Comparison of ENCODE assay signal across 8 mouse cellular contexts in the genomic region with DNA sequence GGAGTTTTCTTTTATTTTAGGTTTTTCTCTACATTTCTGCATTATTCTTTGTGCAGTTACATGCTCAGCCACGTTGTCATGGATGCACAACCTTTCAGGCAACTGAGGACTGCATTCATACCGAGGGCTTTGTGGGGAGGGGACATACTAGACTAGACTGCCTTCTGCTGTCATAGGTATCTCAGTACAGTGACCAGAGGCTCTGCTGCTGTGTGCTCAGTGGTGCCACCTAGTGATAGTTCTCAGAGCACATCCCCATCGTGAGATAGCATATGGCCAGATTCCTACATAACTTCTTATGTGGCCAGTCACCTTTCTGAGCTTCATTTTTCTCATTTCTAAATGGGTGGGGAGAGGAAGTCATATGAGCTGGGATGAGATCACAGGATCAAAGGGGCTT. TPM values are rescaled to one million over a fixed set of nuclear protein-coding genes. Genes with fewer than 3 reads are reported as not detected.
DNase-seq lines count a peak whose midpoint lies in the region; ATAC-seq and TF ChIP-seq lines count a peak whose summit lies in the region.

No protein-coding gene starts in this region.

- no peaks in the 10 kb centered on the region for H3K9me3 ChIP-seq in forebrain, embryonic 12.5 days
- no peaks in the 10 kb centered on the region for H3K9me3 ChIP-seq in intestine, embryonic 15.5 days
- H3K9me3 ChIP-seq in limb, embryonic 14.5 days (ENCODE audit: control insufficient read depth, low read length) = no peaks in the 10 kb centered on the region

- no peak overlapping the region for H3K9ac ChIP-seq in forebrain, embryonic 12.5 days
- no peak overlapping the region for H3K9ac ChIP-seq in intestine, embryonic 15.5 days
- no peak overlapping the region for H3K9ac ChIP-seq in limb, embryonic 14.5 days (ENCODE audit: low read depth, low read length, severe bottlenecking)

- peak; percentile 81; the same call in 1 of the 2 replicates for ATAC-seq in forebrain, embryonic 12.5 days (ENCODE audit: low FRiP score)
- ATAC-seq in intestine, embryonic 15.5 days = peak; percentile 62; the same call in 1 of the 2 replicates
- no peak for ATAC-seq in limb, embryonic 14.5 days (ENCODE audit: low FRiP score, low read depth)
- peak; percentile 63; the same call in 1 of the 2 replicates for ATAC-seq in neutrophil, adult 5-6 weeks (ENCODE audit: extremely low read depth, insufficient number of reproducible peaks, low FRiP score, poor library complexity, severe bottlenecking)
- no peak for ATAC-seq in inflammation-experienced regulatory T-cells, adult 6 months

- no peak overlapping the region for H3K4me3 ChIP-seq in forebrain, embryonic 12.5 days (replicated peaks)
- no peak overlapping the region for H3K4me3 ChIP-seq in intestine, embryonic 15.5 days (replicated peaks)
- no peak overlapping the region for H3K4me3 ChIP-seq in limb, embryonic 14.5 days (replicated peaks; ENCODE audit: low read length)

- H3K4me1 ChIP-seq in forebrain, embryonic 12.5 days = peaks cover 12% of the 10 kb centered on the region
- H3K4me1 ChIP-seq in intestine, embryonic 15.5 days (replicated peaks) = peaks cover 10% of the 10 kb centered on the region
- H3K4me1 ChIP-seq in limb, embryonic 14.5 days (ENCODE audit: control insufficient read depth, insufficient read depth, low read length) = 0 out of 2 replicates have a peak, but pooled peaks cover 3% of the 10 kb centered on the region

- H3K27me3 ChIP-seq in forebrain, embryonic 12.5 days = peaks cover 67% of the 10 kb centered on the region
- H3K27me3 ChIP-seq in intestine, embryonic 15.5 days (replicated peaks) = peaks cover 30% of the 10 kb centered on the region
- peaks cover 29% of the 10 kb centered on the region for H3K27me3 ChIP-seq in limb, embryonic 14.5 days (ENCODE audit: control insufficient read depth, insufficient read depth, low read length)

- TF ChIP-seq POLR2A in limb, embryonic 14.5 days (IDR thresholded peaks at IDR 0.05; ENCODE audit: borderline replicate concordance, extremely low read depth, insufficient read depth, insufficient read length) = no peak

- no peak overlapping the region for H3K4me2 ChIP-seq in forebrain, embryonic 12.5 days
- H3K4me2 ChIP-seq in intestine, embryonic 15.5 days (replicated peaks) = no peak overlapping the region
- H3K4me2 ChIP-seq in limb, embryonic 14.5 days (replicated peaks; ENCODE audit: low read depth, low read length, severe bottlenecking) = no peak overlapping the region

- WGBS in forebrain, embryonic 12.5 days = 9% methylated on average over 3 of the region's 3 CpGs
- WGBS in intestine, embryonic 15.5 days = 7% methylated on average over 3 of the region's 3 CpGs
- 7% methylated on average over 3 of the region's 3 CpGs for WGBS in limb, embryonic 14.5 days

- no peaks in the 10 kb centered on the region for H3K36me3 ChIP-seq in forebrain, embryonic 12.5 days (replicated peaks)
- no peaks in the 10 kb centered on the region for H3K36me3 ChIP-seq in intestine, embryonic 15.5 days
- H3K36me3 ChIP-seq in limb, embryonic 14.5 days (ENCODE audit: control insufficient read depth, insufficient read depth, low read length) = no peaks in the 10 kb centered on the region

- no peak overlapping the region for H3K27ac ChIP-seq in forebrain, embryonic 12.5 days
- no peak overlapping the region for H3K27ac ChIP-seq in intestine, embryonic 15.5 days
- no peak overlapping the region for H3K27ac ChIP-seq in limb, embryonic 14.5 days (replicated peaks; ENCODE audit: low read depth, low read length)

- DNase-seq in urinary bladder, postnatal 36 days (ENCODE audit: low spot score in 2 of 2) = peak; percentile 12 to 22
- no peak for DNase-seq in urinary bladder, postnatal 10 days (ENCODE audit: low spot score)
- peak; percentile 22 for DNase-seq in c-Kit-positive CD71-positive TER-119-negative erythroid progenitor cells, embryonic 14.5 days (ENCODE audit: low read depth)
- peak; percentile 31 for DNase-seq in limb, embryonic 14.5 days (ENCODE audit: low spot score)

RNA-seq across cellular contexts. Expression of a gene that starts 1.8 kb away (rescaled TPM):
- polyA plus RNA-seq in forebrain, embryonic 12.5 days (2016; fragmentation: Nextera tagmentation; extraction: Ambion mirVana) = 1.4 and 2.5 TPM in 2 replicates
- polyA plus RNA-seq in intestine, embryonic 15.5 days (2015; fragmentation: Nextera tagmentation; extraction: Ambion mirVana) = 7.6 and 8.1 TPM in 2 replicates
- polyA plus RNA-seq in limb, embryonic 14.5 days (2012; rRNA removed) = 1.5 and 2.4 TPM in 2 replicates
- polyA plus RNA-seq in limb, embryonic 14.5 days (2014; fragmentation: Nextera tagmentation; extraction: Ambion mirVana) = 0.98 and 2.6 TPM in 2 replicates
- total RNA-seq in neutrophil, adult 5-6 weeks (2017) = 0.35 TPM in 1 of 2 replicates, not detected in the other
- not detected for polyA plus RNA-seq in inflammation-experienced regulatory T-cells, adult 6 months (2017; shearing (Covaris generic))

RNA-seq across cellular contexts. Expression of a gene that starts 56.7 kb away (rescaled TPM):
- 2.5 and 2.9 TPM in 2 replicates for polyA plus RNA-seq in forebrain, embryonic 12.5 days (2016; fragmentation: Nextera tagmentation; extraction: Ambion mirVana)
- polyA plus RNA-seq in intestine, embryonic 15.5 days (2015; fragmentation: Nextera tagmentation; extraction: Ambion mirVana) = 64.2 and 66.5 TPM in 2 replicates
- 0.18 and 0.19 TPM in 2 replicates for polyA plus RNA-seq in limb, embryonic 14.5 days (2012; rRNA removed)
- polyA plus RNA-seq in limb, embryonic 14.5 days (2014; fragmentation: Nextera tagmentation; extraction: Ambion mirVana) = 0.12 and 0.18 TPM in 2 replicates
- 0.58 and 1.1 TPM in 2 replicates for total RNA-seq in neutrophil, adult 5-6 weeks (2017)
- polyA plus RNA-seq in inflammation-experienced regulatory T-cells, adult 6 months (2017; shearing (Covaris generic)) = not detected

RNA-seq across cellular contexts. Expression of a gene that starts 59.2 kb away (rescaled TPM):
- 0.17 TPM in 1 of 2 replicates, not detected in the other for polyA plus RNA-seq in forebrain, embryonic 12.5 days (2016; fragmentation: Nextera tagmentation; extraction: Ambion mirVana)
- polyA plus RNA-seq in intestine, embryonic 15.5 days (2015; fragmentation: Nextera tagmentation; extraction: Ambion mirVana) = 0.08 TPM in 2 replicates
- 2.3 and 3.3 TPM in 2 replicates for polyA plus RNA-seq in limb, embryonic 14.5 days (2012; rRNA removed)
- polyA plus RNA-seq in limb, embryonic 14.5 days (2014; fragmentation: Nextera tagmentation; extraction: Ambion mirVana) = 0.63 and 0.79 TPM in 2 replicates
- not detected in 2 replicates for total RNA-seq in neutrophil, adult 5-6 weeks (2017)
- not detected for polyA plus RNA-seq in inflammation-experienced regulatory T-cells, adult 6 months (2017; shearing (Covaris generic))

Comparison
In these comparisons a context has a peak if more than half of its experiments do, and no peak if none do; other contexts are left out.
1. ATAC-seq: peak in forebrain, embryonic 12.5 days (single experiment), intestine, embryonic 15.5 days (single experiment) and neutrophil, adult 5-6 weeks (single experiment); none in limb, embryonic 14.5 days (single experiment) and inflammation-experienced regulatory T-cells, adult 6 months (single experiment).
2. RNA of a gene that starts 56.7 kb away (polyA plus RNA-seq): 64.2 to 66.5 TPM in intestine, embryonic 15.5 days; 2.5 to 2.9 TPM in forebrain, embryonic 12.5 days, 0.12 to 0.19 TPM in limb, embryonic 14.5 days and not detected in inflammation-experienced regulatory T-cells, adult 6 months; every median in the first group is over 10 times any median in the second.